Mouse (Mus musculus): Measurements from ENCODE around the gene Brms1l.

DNA sequence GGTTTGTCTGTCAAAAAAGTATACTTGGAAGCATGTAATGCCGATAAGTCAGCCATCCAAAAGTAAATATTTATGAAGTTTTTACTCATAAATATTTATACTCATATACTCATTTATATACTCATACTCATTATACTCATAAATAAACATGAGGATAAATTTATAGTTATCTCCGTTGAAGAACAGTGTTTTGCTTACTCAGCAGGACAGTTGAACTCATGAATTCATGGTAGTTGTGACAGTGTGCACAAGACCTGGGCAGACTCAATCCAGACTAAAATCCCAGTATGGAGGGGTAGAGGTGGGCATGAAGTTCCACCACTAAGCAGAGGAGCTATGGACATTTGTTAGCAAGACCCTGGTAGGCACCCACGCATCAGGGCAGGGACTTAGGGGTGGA is 1.4 kb downstream of the Brms1l start:
- no peak for TF ChIP-seq CTCF (IDR thresholded peaks at IDR 0.05; ENCODE audit: low read depth)
- no peak for TF ChIP-seq EP300 (optimal IDR thresholded peaks at IDR 0.05)
